Comparison of ENCODE assay signal across 9 mouse cellular contexts in genomic region chr1:171503592-171504291, GRCm38 (mm10). TPM values are rescaled to one million over a fixed set of nuclear protein-coding genes. Genes with fewer than 3 reads are reported as not detected.
DNase-seq lines count a peak whose midpoint lies in the region; ATAC-seq and TF ChIP-seq lines count a peak whose summit lies in the region.
"Had no signal": no experiment of that assay in that cellular context is flagged by ENCODE, and none has a peak within 500 bp of the region (broad histone marks: within the 10 kb centered on the region; RNA-seq: fewer than 3 reads in every experiment).

No protein-coding gene starts in this region.

- H3K4me3 ChIP-seq in heart, embryonic 16.5 days (ENCODE audit: low read length): peak overlapping the region; percentile 83
- peak overlapping the region; percentile 69 for H3K4me3 ChIP-seq in lung, embryonic 15.5 days
- peak overlapping the region; percentile 52 for H3K4me3 ChIP-seq in olfactory bulb, adult 2 months (ENCODE audit: insufficient read depth, low read depth, low read length)

- peak; percentile 59 for ATAC-seq in CD4-positive, CD25-positive, alpha-beta regulatory T cell, adult 4 months
- peak; percentile 43 for ATAC-seq in erythroid progenitor cell, adult 5-6 weeks (replicated peaks; ENCODE audit: low FRiP score, poor library complexity, severe bottlenecking)
- peak; percentile 47; the same call in 1 of the 2 replicates for ATAC-seq in heart, embryonic 16.5 days (replicated peaks; ENCODE audit: extremely low read depth, insufficient read depth, low FRiP score)
- peak; percentile 65 for ATAC-seq in lung, embryonic 15.5 days (ENCODE audit: borderline replicate concordance, extremely low read depth, low FRiP score, low TSS enrichment)

- no peaks in the 10 kb centered on the region for H3K27me3 ChIP-seq in heart, embryonic 16.5 days (ENCODE audit: control insufficient read depth, insufficient read depth, low read length)
- H3K27me3 ChIP-seq in lung, embryonic 15.5 days: no peaks in the 10 kb centered on the region

- under 1% methylated on average over 53 of the region's 53 CpGs for WGBS in heart, embryonic 16.5 days
- WGBS in lung, embryonic 15.5 days: under 1% methylated on average over 53 of the region's 53 CpGs
- WGBS in olfactory bulb, adult 2 months: under 1% methylated on average over 53 of the region's 53 CpGs

- TF ChIP-seq CTCF in olfactory bulb, adult 2 months (IDR thresholded peaks at IDR 0.05; ENCODE audit: insufficient read depth, low read depth, low read length): no peak

- peak overlapping the region; percentile 85 for H3K4me2 ChIP-seq in heart, embryonic 16.5 days (ENCODE audit: low read depth, low read length)
- H3K4me2 ChIP-seq in lung, embryonic 15.5 days: peak overlapping the region; percentile 78

- no peaks in the 10 kb centered on the region for H3K36me3 ChIP-seq in heart, embryonic 16.5 days (ENCODE audit: control insufficient read depth, insufficient read depth)
- no peaks in the 10 kb centered on the region for H3K36me3 ChIP-seq in lung, embryonic 15.5 days

- no peak for TF ChIP-seq POLR2A in olfactory bulb, adult 2 months (IDR thresholded peaks at IDR 0.05; ENCODE audit: insufficient read depth, low read depth, low read length)

- H3K4me1 ChIP-seq in heart, embryonic 16.5 days (ENCODE audit: control insufficient read depth, insufficient read depth, low read length): peaks cover 7% of the 10 kb centered on the region
- peaks cover 13% of the 10 kb centered on the region for H3K4me1 ChIP-seq in lung, embryonic 15.5 days
- no peaks in the 10 kb centered on the region for H3K4me1 ChIP-seq in olfactory bulb, adult 2 months (ENCODE audit: control insufficient read depth, insufficient read depth, low read length)

- peak overlapping the region; percentile 94 for H3K9ac ChIP-seq in heart, embryonic 16.5 days (ENCODE audit: low read length)
- H3K9ac ChIP-seq in lung, embryonic 15.5 days: peak overlapping the region; percentile 81

- DNase-seq in adrenal gland, postnatal 4 days (ENCODE audit: low spot score in 2 of 2): peak; percentile 13 to 43
- peak; percentile 18 for DNase-seq in layer of hippocampus, adult 9-10 months (ENCODE audit: low spot score)
- peak; percentile 43 for DNase-seq in testis, postnatal 14 days (ENCODE audit: low spot score)

- H3K9me3 ChIP-seq in heart, embryonic 16.5 days (replicated peaks; ENCODE audit: control insufficient read depth, low read length): peaks cover 3% of the 10 kb centered on the region; the same call in 1 of the 2 replicates
- no peaks in the 10 kb centered on the region for H3K9me3 ChIP-seq in lung, embryonic 15.5 days

- H3K27ac ChIP-seq in heart, embryonic 16.5 days (ENCODE audit: low read length): peak overlapping the region; percentile 95
- H3K27ac ChIP-seq in lung, embryonic 15.5 days: peak overlapping the region; percentile 97
- peak overlapping the region; percentile 14 for H3K27ac ChIP-seq in olfactory bulb, adult 2 months (ENCODE audit: insufficient read depth, low read depth, low read length)

RNA-seq across cellular contexts. Expression of gene Alyref2, which starts 0.5 kb away (rescaled TPM):
- polyA plus RNA-seq in CD4-positive, CD25-positive, alpha-beta regulatory T cell, adult 4 months (2017; shearing (Covaris generic)): 10 to 100 TPM; 10.5 to 11.7 TPM
- 1 to 10 TPM; 8.5 to 9.1 TPM for total RNA-seq in adrenal gland, postnatal 4 days (2021)
- not detected in 2 replicates for total RNA-seq in erythroid progenitor cell, adult 5-6 weeks (2015; ENCODE audit: low replicate concordance)
- total RNA-seq in erythroid progenitor cell, adult 5-6 weeks (2017; ENCODE audit: low replicate concordance): 5.5 TPM in 1 of 2 replicates, not detected in the other
- 15.8 and 17.2 TPM in 2 replicates for polyA plus RNA-seq in heart, embryonic 16.5 days (2015; fragmentation: Nextera tagmentation; extraction: Ambion mirVana)
- 12.8 and 13.0 TPM in 2 replicates for polyA plus RNA-seq in lung, embryonic 15.5 days (2015; fragmentation: Nextera tagmentation; extraction: Ambion mirVana)
- polyA plus RNA-seq in olfactory bulb, adult 2 months (2012; ENCODE audit: insufficient read depth, insufficient read length, low replicate concordance, missing spikeins): not detected in 2 replicates

RNA-seq across cellular contexts. Expression of gene Itln1, which starts 31.4 kb away (rescaled TPM):
- polyA plus RNA-seq in CD4-positive, CD25-positive, alpha-beta regulatory T cell, adult 4 months (2017; shearing (Covaris generic)): not detected
- not detected for total RNA-seq in adrenal gland, postnatal 4 days (2021)
- total RNA-seq in erythroid progenitor cell, adult 5-6 weeks (2015; ENCODE audit: low replicate concordance): not detected in 2 replicates
- not detected in 2 replicates for total RNA-seq in erythroid progenitor cell, adult 5-6 weeks (2017; ENCODE audit: low replicate concordance)
- 0.49 TPM in 1 of 2 replicates, not detected in the other for polyA plus RNA-seq in heart, embryonic 16.5 days (2015; fragmentation: Nextera tagmentation; extraction: Ambion mirVana)
- not detected in 2 replicates for polyA plus RNA-seq in lung, embryonic 15.5 days (2015; fragmentation: Nextera tagmentation; extraction: Ambion mirVana)
- polyA plus RNA-seq in olfactory bulb, adult 2 months (2012; ENCODE audit: insufficient read depth, insufficient read length, low replicate concordance, missing spikeins): not detected in 2 replicates
- total RNA-seq: heart, postnatal 36 days had no signal

RNA-seq across cellular contexts. Expression of gene Cd244a, which starts 55.3 kb away (rescaled TPM):
- 1 to 10 TPM in 1 of 2 experiments, under 1 TPM in 1; 0.55 to 1.3 TPM for polyA plus RNA-seq in CD4-positive, CD25-positive, alpha-beta regulatory T cell, adult 4 months (2017; shearing (Covaris generic))
- total RNA-seq in adrenal gland, postnatal 4 days (2021): under 1 TPM; 0.14 to 0.31 TPM
- total RNA-seq in erythroid progenitor cell, adult 5-6 weeks (2015; ENCODE audit: low replicate concordance): 1.8 and 4.6 TPM in 2 replicates
- 2.2 TPM in 1 of 2 replicates, not detected in the other for total RNA-seq in erythroid progenitor cell, adult 5-6 weeks (2017; ENCODE audit: low replicate concordance)
- 0.76 and 1.1 TPM in 2 replicates for polyA plus RNA-seq in heart, embryonic 16.5 days (2015; fragmentation: Nextera tagmentation; extraction: Ambion mirVana)
- polyA plus RNA-seq in lung, embryonic 15.5 days (2015; fragmentation: Nextera tagmentation; extraction: Ambion mirVana): 0.43 and 0.57 TPM in 2 replicates
- polyA plus RNA-seq in olfactory bulb, adult 2 months (2012; ENCODE audit: insufficient read depth, insufficient read length, low replicate concordance, missing spikeins): not detected in 2 replicates

Comparison
In these comparisons a context has a peak if more than half of its experiments do, and no peak if none do; other contexts are left out.
1. Peak in every context shown above with its lines: DNase-seq, ATAC-seq, H3K4me3 ChIP-seq and H3K27ac ChIP-seq.
2. H3K27ac ChIP-seq: peak in every context shown above with its lines; median percentile 97 in lung, embryonic 15.5 days; 95 in heart, embryonic 16.5 days; 14 in olfactory bulb, adult 2 months.
3. RNA of gene Alyref2, which starts 0.5 kb away (polyA plus RNA-seq): 15.8 to 17.2 TPM in heart, embryonic 16.5 days, 12.8 to 13.0 TPM in lung, embryonic 15.5 days and 10.5 to 11.7 TPM in CD4-positive, CD25-positive, alpha-beta regulatory T cell, adult 4 months; not detected in olfactory bulb, adult 2 months; every median in the first group is over 10 times any median in the second.